Mouse (Mus musculus): ENCODE results near the gene Dhx58. TPM values are rescaled to one million over a fixed set of nuclear protein-coding genes. Genes with fewer than 3 reads are reported as not detected.

The Dhx58 gene
- polyA plus RNA-seq, 1 experiment = 0.40 TPM

- no peak for TF ChIP-seq TCF12 (IDR thresholded peaks at IDR 0.05; ENCODE audit: insufficient read depth, poor library complexity, severe bottlenecking)
- no peak for TF ChIP-seq MAX (IDR thresholded peaks at IDR 0.05; ENCODE audit: low read depth)
- TF ChIP-seq TCF3 (IDR thresholded peaks at IDR 0.05; ENCODE audit: insufficient read length, low read depth) = no peak
- no peak for TF ChIP-seq USF1 (IDR thresholded peaks at IDR 0.05; ENCODE audit: low read depth)
- no peak for TF ChIP-seq E2F4 (IDR thresholded peaks at IDR 0.05; ENCODE audit: insufficient read depth)
- no peak for TF ChIP-seq SRF (IDR thresholded peaks at IDR 0.05; ENCODE audit: control insufficient read depth, insufficient read length, low read depth)
- TF ChIP-seq MYOG (IDR thresholded peaks at IDR 0.05; ENCODE audit: control insufficient read depth in 1 of 3, insufficient read depth in 1 of 3, insufficient read length in 2 of 3, low read depth in 2 of 3) = no peak
- TF ChIP-seq POLR2AphosphoS2 (IDR thresholded peaks at IDR 0.05; ENCODE audit: insufficient read length, low read depth) = no peak
- TF ChIP-seq CEBPB (IDR thresholded peaks at IDR 0.05; ENCODE audit: insufficient read depth, poor library complexity, severe bottlenecking) = no peak
- TF ChIP-seq MYOD1 (IDR thresholded peaks at IDR 0.05; ENCODE audit: control insufficient read depth in 1 of 3, insufficient read length in 2 of 3, low read depth in 2 of 3) = no peak
- TF ChIP-seq REST (IDR thresholded peaks at IDR 0.05; ENCODE audit: insufficient read depth, insufficient read length) = no peak
- H3K4me3 ChIP-seq = no peak overlapping the region
- peaks cover 14% of the 10 kb centered on the region for H3K36me3 ChIP-seq (ENCODE audit: control insufficient read depth, insufficient read depth)
- H3K4me2 ChIP-seq (ENCODE audit: low read depth) = no peak overlapping the region
- H3K79me2 ChIP-seq (ENCODE audit: control insufficient read depth, insufficient read depth) = peaks cover under 1% of the 10 kb centered on the region
- H3ac ChIP-seq (ENCODE audit: control insufficient read depth, insufficient read length) = no peak overlapping the region
- no peaks in the 10 kb centered on the region for H3K27me3 ChIP-seq (ENCODE audit: control insufficient read depth, insufficient read depth, insufficient read length)
These were observed 10.9 kb upstream of the Dhx58 start for GRCm38 (mm10) chr11:100714948-100715347.

GRCm38 (mm10) chr11:100714534-100714915 lies 10.5 kb upstream of the Dhx58 start:
- no peaks in the 10 kb centered on the region for H3K27me3 ChIP-seq (ENCODE audit: control insufficient read depth, insufficient read depth, insufficient read length)
- no peak overlapping the region for H3K4me3 ChIP-seq
- no peak overlapping the region for H3ac ChIP-seq (ENCODE audit: control insufficient read depth, insufficient read length)
- H3K4me2 ChIP-seq (ENCODE audit: low read depth) = no peak overlapping the region
- H3K79me2 ChIP-seq (ENCODE audit: control insufficient read depth, insufficient read depth) = no peaks in the 10 kb centered on the region
- peaks cover 14% of the 10 kb centered on the region for H3K36me3 ChIP-seq (ENCODE audit: control insufficient read depth, insufficient read depth)
- TF ChIP-seq MAX (IDR thresholded peaks at IDR 0.05; ENCODE audit: low read depth) (no peak), MYOD1 (IDR thresholded peaks at IDR 0.05; ENCODE audit: control insufficient read depth in 1 of 3, insufficient read length in 2 of 3, low read depth in 2 of 3) (no peak), USF1 (IDR thresholded peaks at IDR 0.05; ENCODE audit: low read depth) (no peak), REST (IDR thresholded peaks at IDR 0.05; ENCODE audit: insufficient read depth, insufficient read length) (no peak), POLR2AphosphoS2 (IDR thresholded peaks at IDR 0.05; ENCODE audit: insufficient read length, low read depth) (no peak), POLR2A (IDR thresholded peaks at IDR 0.05; ENCODE audit: insufficient read length, low read depth) (no peak)

DNA sequence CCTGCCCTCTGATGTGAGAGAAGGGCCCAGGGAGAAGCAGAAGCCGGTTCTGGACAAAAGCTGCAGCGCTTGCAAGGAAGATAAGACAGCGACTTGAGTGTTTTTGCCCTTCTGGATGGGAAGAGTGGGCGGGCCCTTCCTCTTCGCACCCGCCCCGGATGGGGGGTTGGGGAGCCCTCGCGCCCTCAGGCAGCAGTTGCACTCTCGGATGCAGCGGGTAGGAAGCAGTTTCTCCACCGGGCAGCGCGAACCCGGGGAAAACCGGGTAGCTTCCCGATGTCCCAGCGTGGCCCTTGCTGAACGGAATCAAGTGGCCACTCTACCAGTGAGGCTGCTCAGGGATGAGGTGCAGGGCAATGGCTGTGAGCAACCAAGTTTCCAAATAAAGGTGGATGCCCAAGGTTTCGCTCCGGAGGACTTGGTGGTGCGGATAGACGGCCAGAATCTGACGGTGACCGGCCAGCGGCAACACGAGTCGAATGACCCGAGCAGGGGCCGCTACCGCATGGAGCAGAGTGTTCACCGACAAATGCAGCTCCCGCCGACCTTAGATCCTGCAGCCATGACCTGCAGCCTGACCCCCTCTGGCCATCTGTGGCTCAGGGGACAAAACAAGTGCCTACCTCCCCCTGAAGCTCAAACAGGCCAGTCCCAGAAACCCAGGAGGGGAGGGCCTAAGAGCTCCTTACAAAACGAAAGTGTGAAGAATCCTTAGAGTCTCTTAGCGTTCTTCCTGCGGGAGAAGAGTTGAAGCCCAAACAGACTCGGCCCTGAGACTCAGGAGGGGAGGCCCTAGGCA lies 9.9 kb upstream of the Dhx58 start, which contains the start of gene Hspb9:
Hspb9 (plus strand) TSS at position 116 of the 799 bp plus-strand sequence.
- Histone ChIP-seq H3K4me3 (peak within 1 kb of the TSS; percentile 39), H3ac (ENCODE audit: control insufficient read depth, insufficient read length) (no peak within 1 kb of the TSS), H3K79me2 (ENCODE audit: control insufficient read depth, insufficient read depth) (no peaks in the 10 kb centered on the region), H3K27me3 (ENCODE audit: control insufficient read depth, insufficient read depth, insufficient read length) (no peaks in the 10 kb centered on the region), H3K4me2 (ENCODE audit: low read depth) (peak within 1 kb of the TSS; percentile 42), H3K36me3 (ENCODE audit: control insufficient read depth, insufficient read depth) (peaks cover 14% of the 10 kb centered on the region)
- TF ChIP-seq MAX (IDR thresholded peaks at IDR 0.05; ENCODE audit: low read depth) = no peak
- TF ChIP-seq SRF (IDR thresholded peaks at IDR 0.05; ENCODE audit: control insufficient read depth, insufficient read length, low read depth) = no peak
- no peak for TF ChIP-seq POLR2A (IDR thresholded peaks at IDR 0.05; ENCODE audit: insufficient read length, low read depth)
- no peak for TF ChIP-seq TCF12 (IDR thresholded peaks at IDR 0.05; ENCODE audit: insufficient read depth, poor library complexity, severe bottlenecking)
- no peak for TF ChIP-seq USF1 (IDR thresholded peaks at IDR 0.05; ENCODE audit: low read depth)
- no peak for TF ChIP-seq MYOG (IDR thresholded peaks at IDR 0.05; ENCODE audit: control insufficient read depth in 1 of 3, insufficient read depth in 1 of 3, insufficient read length in 2 of 3, low read depth in 2 of 3)
- no peak for TF ChIP-seq POLR2AphosphoS2 (IDR thresholded peaks at IDR 0.05; ENCODE audit: insufficient read length, low read depth)

- Histone ChIP-seq H3K27me3 (ENCODE audit: control insufficient read depth, insufficient read depth, insufficient read length) (no peaks in the 10 kb centered on the region), H3K4me3 (no peak overlapping the region), H3K36me3 (ENCODE audit: control insufficient read depth, insufficient read depth) (peaks cover 16% of the 10 kb centered on the region), H3K4me2 (ENCODE audit: low read depth) (no peak overlapping the region), H3ac (ENCODE audit: control insufficient read depth, insufficient read length) (no peak overlapping the region), H3K79me2 (ENCODE audit: control insufficient read depth, insufficient read depth) (no peaks in the 10 kb centered on the region)
- TF ChIP-seq E2F4 (IDR thresholded peaks at IDR 0.05; ENCODE audit: insufficient read depth) (no peak), POLR2AphosphoS2 (IDR thresholded peaks at IDR 0.05; ENCODE audit: insufficient read length, low read depth) (peak; percentile 10)
These were observed 9.1 kb upstream of the Dhx58 start for GRCm38 (mm10) chr11:100713174-100713573.

DNA sequence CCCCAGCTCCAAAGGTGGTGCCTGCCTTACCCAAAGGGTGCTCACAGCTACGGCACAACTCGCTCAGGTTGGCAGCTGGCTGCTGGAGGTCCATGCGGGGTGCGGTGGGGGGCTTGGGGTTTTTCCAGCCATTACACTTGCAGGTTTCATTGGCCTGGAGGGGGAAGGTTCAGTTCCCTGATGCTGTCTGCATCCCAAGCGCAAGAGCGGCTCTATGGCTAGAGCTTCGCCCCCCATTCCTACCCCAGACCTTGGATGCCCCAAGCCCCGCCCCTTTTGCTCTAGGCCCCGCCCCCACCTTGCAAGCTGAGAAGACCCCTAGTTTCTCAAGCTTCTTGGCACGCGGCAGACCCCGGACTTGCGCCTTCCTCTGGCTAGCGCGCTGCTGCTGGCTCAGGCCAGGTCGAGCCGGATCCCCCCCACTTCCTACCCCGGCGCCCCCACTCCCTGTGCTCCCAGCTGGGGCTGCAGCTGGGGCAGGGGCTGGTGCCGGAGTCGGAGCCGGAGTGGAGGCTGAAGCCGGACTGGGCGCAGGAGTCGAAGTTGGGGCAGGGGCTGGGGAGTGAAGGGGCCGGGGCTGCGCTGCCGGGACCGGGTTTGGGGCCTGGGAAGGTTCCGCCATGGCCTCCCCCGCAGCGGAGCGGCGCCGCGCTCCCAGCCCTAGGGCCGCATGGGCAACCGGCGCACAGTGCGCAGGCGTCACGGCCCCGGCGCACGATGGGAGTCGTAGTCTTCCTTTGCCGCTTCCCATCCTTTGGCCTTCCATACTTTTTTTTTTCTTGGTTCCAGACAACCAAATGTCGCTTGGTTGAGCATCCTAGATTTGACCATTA lies 7.9 kb upstream of the Dhx58 start, which contains the start of gene Kat2a:
Kat2a (minus strand) TSS at position 683 of the 833 bp plus-strand sequence.
- peaks cover 22% of the 10 kb centered on the region for H3K36me3 ChIP-seq (ENCODE audit: control insufficient read depth, insufficient read depth)
- TF ChIP-seq POLR2A (IDR thresholded peaks at IDR 0.05; ENCODE audit: insufficient read length, low read depth) (peak; percentile 95), USF1 (IDR thresholded peaks at IDR 0.05; ENCODE audit: low read depth) (no peak), POLR2AphosphoS2 (IDR thresholded peaks at IDR 0.05; ENCODE audit: insufficient read length, low read depth) (peak; percentile 98)
- peak within 1 kb of the TSS; percentile 75 for H3K4me2 ChIP-seq (ENCODE audit: low read depth)
- H3K4me3 ChIP-seq = peak within 1 kb of the TSS; percentile 39
- no peaks in the 10 kb centered on the region for H3K27me3 ChIP-seq (ENCODE audit: control insufficient read depth, insufficient read depth, insufficient read length)
- peak within 1 kb of the TSS; percentile 15 for H3ac ChIP-seq (ENCODE audit: control insufficient read depth, insufficient read length)
- no peaks in the 10 kb centered on the region for H3K79me2 ChIP-seq (ENCODE audit: control insufficient read depth, insufficient read depth)
